Mouse (Mus musculus) NIH3T3 (cell line): ENCODE measurements at regions not wholly inside any gene's neighbourhood (a gene's known extent, or its start where the extent isn't known, plus 50 kb on each side); places are given as distances from the start of the nearest gene placed in this dataset.
A peak's percentile ranks its signal among the peaks of the same experiment; 100 is the strongest.

Experiments
- DNase-seq: peaks from one replicate; pipeline ENCODE4 v3.0.0-alpha.2; 2012; ENCODE audit warnings: low read depth

GRCm38 (mm10) chr4:101342071-101342762 is 76.9 kb upstream of the Ak4 start:
- peak; percentile 63 for DNase-seq

GRCm38 (mm10) chr4:101340741-101341140 is 75.7 kb upstream of the Jak1 start:
- no peak for DNase-seq

GRCm38 (mm10) chr4:101338211-101338610 is 73.1 kb upstream of the Jak1 start:
- no peak for DNase-seq

- DNase-seq: no peak
These were observed 71.7 kb upstream of the Jak1 start for GRCm38 (mm10) chr4:101336811-101337210.

- no peak for DNase-seq
These were observed 71.3 kb upstream of the Jak1 start for GRCm38 (mm10) chr4:101336371-101336770.

DNA sequence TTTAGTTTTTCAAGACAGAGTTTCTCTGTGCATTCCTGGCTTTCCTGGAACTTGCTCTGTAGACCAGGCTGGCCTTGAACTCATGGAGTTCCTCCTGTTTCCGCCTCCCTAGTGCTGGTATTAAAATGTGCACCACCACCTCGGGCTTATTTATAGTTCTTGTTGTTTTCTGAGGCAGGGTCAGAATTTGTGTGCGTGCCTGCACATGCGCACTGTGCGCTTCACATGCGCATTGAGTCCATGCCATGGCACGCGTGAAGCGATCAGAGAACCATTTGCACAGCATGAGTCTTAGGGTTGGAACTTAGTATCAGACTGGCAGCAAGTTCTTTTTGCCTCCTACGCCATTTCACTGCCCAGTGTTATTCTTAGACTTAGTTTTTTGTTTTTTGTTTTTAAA is 68.8 kb upstream of the Jak1 start:
- no peak for DNase-seq

DNA sequence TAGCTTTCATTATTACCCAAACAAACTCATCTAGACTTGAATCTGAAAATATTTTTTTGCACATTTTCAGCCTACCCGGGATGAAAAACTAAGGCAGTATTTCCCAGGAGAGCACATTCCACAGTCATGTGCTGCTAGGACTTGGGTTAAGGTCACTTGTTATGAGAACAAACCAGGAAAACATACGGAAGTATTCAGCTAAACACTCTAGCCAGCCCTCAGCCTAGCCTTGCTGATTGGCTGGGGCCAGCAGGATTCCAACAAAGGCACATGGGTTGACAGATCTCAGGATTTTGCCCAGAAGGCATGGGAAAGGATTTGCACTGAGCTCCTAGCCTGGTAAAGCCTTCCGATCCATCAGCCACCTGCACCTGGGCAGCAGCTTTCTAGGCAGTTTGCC is 68.0 kb upstream of the Jak1 start:
- DNase-seq: peak; percentile 67

DNA sequence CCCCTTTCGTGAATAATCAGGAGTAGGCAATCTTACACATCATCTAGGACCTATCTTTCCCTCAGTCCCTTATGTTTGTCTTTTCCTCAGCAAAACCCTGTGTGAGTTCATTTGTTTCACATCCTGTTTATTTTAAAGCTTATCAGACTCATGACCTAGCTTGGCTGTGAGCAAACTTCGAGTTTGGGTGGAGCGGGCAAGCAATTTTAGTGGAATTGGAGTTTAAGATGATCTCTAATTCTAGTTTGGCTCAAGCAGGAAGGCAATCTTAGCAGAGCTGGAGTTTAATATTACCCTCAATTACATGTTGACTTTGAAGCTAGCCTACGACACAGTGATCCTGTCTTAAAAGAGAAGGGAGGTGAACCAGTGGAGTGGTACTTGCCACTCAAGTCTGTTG is 66.1 kb upstream of the Jak1 start:
- no peak for DNase-seq

DNA sequence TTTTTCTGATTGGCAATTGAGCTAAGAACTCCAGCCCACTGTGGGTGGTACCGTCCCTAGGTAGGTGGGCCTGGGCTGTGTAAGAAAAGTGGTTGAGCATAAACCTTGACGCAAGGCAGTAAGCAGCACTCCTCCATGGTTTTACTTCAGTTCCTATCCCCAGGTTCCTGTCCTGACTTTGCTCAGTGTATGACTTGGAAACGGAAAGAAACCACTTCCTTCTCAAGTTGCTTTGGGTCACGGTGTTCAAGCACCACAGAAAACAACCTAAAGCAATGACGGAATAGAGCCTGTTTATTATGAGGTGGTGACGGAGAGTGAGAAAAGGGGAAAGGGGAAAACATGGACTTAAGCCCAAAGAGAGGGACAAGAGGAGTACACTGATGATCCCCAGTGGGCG is 64.0 kb upstream of the Jak1 start:
- DNase-seq: no peak

DNA sequence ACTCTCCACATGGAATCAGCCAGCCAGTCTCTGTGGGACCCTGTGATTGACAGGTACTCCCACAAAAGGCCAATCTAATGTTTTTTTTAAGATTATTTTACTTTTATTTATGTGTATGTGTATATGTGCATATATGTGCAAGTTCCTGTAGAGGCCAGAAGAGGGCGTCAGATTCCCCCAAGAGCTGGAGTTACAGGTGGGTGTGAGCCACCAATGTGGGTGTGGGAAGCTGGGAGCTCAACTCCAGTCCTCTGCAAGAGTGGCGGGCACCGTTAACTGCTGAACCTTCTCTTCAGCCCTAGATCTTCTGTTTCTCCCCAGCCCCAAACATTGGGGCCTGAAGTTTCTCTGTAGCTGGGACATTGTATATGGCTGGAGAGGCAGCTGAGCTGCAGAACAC is 61.0 kb upstream of the Jak1 start:
- no peak for DNase-seq

DNA sequence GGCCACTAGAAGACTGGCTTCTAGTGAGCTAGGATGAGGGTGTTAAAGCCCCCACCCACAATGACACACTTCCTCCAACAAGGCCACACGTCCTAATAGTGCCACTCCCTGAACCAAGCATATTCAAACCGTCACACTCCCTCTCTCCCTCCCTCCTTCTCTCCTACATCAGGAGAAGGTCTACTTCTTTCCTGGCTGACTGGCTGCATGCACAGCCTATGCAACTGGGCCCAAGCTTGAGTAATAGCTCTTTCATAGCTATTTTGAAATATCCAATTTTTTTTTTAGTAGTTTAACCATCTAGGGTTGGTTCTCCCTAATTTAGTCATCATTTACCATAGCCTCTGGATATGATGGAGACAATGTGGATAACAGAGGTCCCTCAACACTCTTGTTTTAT is 56.6 kb upstream of the Jak1 start:
- no peak for DNase-seq

GRCm38 (mm10) chr4:101320587-101320986 is 55.5 kb upstream of the Jak1 start:
- no peak for DNase-seq

DNA sequence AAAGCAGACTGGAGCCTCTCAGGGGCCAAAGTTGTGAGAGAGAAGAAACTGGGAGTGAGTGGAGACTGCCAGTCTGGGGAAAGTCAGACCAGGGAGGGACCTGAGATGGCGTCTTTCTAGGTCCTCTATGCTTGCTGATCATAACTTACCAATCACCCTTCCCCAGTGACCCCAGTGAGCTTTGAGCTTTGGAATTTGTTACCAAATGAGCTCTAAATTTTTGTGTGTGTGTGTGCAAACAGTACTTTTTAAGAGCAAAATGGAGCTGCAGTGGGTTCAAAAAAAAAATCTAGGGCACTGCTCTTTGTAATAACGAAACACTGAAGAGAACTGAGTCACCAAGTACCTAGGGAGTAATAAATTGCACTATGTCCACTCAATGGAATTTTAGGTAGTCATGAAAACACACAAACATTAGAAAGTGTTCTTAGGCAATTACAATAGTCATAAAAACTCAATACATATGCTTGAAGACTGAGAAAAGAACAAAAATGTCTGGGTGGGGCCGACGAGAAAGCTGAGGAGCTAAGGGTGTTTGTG is 54.7 kb upstream of the Jak1 start:
- peak; percentile 64 for DNase-seq

- DNase-seq: no peak
These were observed 53.8 kb upstream of the Jak1 start for GRCm38 (mm10) chr4:101318836-101319235.

DNA sequence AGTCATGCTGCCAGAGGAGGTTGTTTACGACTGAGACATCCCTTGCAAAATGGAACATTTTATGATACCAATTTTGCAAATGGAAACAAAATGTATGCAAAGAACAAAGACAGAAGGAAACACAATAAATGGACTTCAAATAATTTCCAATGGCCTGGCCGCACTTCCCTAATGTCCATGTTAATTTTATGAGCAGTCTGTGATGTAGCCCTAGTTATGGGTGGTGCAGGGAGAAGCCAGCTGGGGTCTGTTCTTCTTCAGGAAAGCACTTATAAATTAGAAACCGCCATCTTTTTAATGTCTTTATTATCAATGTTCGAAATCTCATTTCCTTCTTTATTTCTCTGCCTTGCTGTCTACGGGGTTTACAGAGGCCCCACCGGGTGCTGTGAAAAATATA is 51.0 kb upstream of the Jak1 start:
- DNase-seq: no peak
